Mouse (Mus musculus) R1 (cell line): ENCODE data around the gene Krt88.

Source experiments
- DNase-seq: peaks from one replicate; pipeline ENCODE4 v3.0.0-alpha.2; 2018; ENCODE audit warnings: low read depth, low spot score

Krt88 gene

GRCm38 (mm10) chr15:101447444-101447843 is at the start of gene Krt88:
Krt88 (plus strand) TSS chr15:101447744.
- no peak for DNase-seq

- no peak for DNase-seq
Measured at GRCm38 (mm10) chr15:101398269-101398668, 49.3 kb upstream of the Krt88 start.

GRCm38 (mm10) chr15:101410775-101411174 is 36.8 kb upstream of the Krt88 start, which contains the start of gene Krt7:
Krt7 (plus strand) TSS chr15:101411043.
- DNase-seq = no peak

- DNase-seq = no peak
Measured at GRCm38 (mm10) chr15:101412188-101412587, 35.4 kb upstream of the Krt88 start.

- no peak for DNase-seq
Measured at GRCm38 (mm10) chr15:101413916-101414635, 33.5 kb upstream of the Krt88 start.

GRCm38 (mm10) chr15:101414807-101415565 is 32.6 kb upstream of the Krt88 start:
- DNase-seq = no peak

- no peak for DNase-seq
Measured at GRCm38 (mm10) chr15:101418950-101419349, 28.6 kb upstream of the Krt88 start.

GRCm38 (mm10) chr15:101420903-101421302 is 26.6 kb upstream of the Krt88 start:
- DNase-seq = peak; percentile 18

- DNase-seq = peak; percentile 53
Measured at GRCm38 (mm10) chr15:101424914-101425313, 22.6 kb upstream of the Krt88 start.

GRCm38 (mm10) chr15:101436611-101437010 is 10.9 kb upstream of the Krt88 start:
- DNase-seq = no peak

- no peak for DNase-seq
Measured at GRCm38 (mm10) chr15:101438555-101438954, 9.0 kb upstream of the Krt88 start, which contains the start of gene Krt87. Krt87 (minus strand) TSS chr15:101438804.

- DNase-seq = no peak
Measured at GRCm38 (mm10) chr15:101440837-101441236, 6.7 kb upstream of the Krt88 start.

GRCm38 (mm10) chr15:101446572-101446971 is 972 bp upstream of the Krt88 start:
- no peak for DNase-seq

- DNase-seq = peak; percentile 84
Measured at GRCm38 (mm10) chr15:101453093-101453736, 5.7 kb downstream of the Krt88 start.

- no peak for DNase-seq
Measured at GRCm38 (mm10) chr15:101454774-101455173, 7.2 kb downstream of the Krt88 start.

- DNase-seq = no peak
Measured at GRCm38 (mm10) chr15:101455292-101455691, 7.7 kb downstream of the Krt88 start.

- DNase-seq = peak; percentile 32
Measured at GRCm38 (mm10) chr15:101455891-101456290, 8.3 kb downstream of the Krt88 start.

- DNase-seq = no peak
Measured at GRCm38 (mm10) chr15:101458361-101458930, 10.9 kb downstream of the Krt88 start.

GRCm38 (mm10) chr15:101459283-101459682 is 11.7 kb downstream of the Krt88 start:
- DNase-seq = peak; percentile 24

- no peak for DNase-seq
Measured at GRCm38 (mm10) chr15:101463651-101464050, 16.1 kb downstream of the Krt88 start, which contains the start of gene Krt81. Krt81 (minus strand) TSS chr15:101463751.

- DNase-seq = no peak
Measured at GRCm38 (mm10) chr15:101469093-101469492, 21.5 kb downstream of the Krt88 start.
